Mouse (Mus musculus): ENCODE data around the gene Dapp1. TPM values are rescaled to one million over a fixed set of nuclear protein-coding genes. Genes with fewer than 3 reads are reported as not detected.

Dapp1 gene
- polyA plus RNA-seq, 1 experiment from 2014 or later, result 12.0 TPM

GRCm38 (mm10) chr3:137978233-137978632 is 3.1 kb downstream of the Dapp1 start:
- H3K36me3 ChIP-seq (ENCODE audit: control insufficient read depth, insufficient read depth, low read length), result no peaks in the 10 kb centered on the region
- ATAC-seq (ENCODE audit: insufficient number of reproducible peaks, insufficient read depth, low FRiP score, low read depth), result no peak
- 72% methylated on average over 5 of the region's 5 CpGs for WGBS

GRCm38 (mm10) chr3:137977629-137978041 is 3.7 kb downstream of the Dapp1 start:
- Histone ChIP-seq H3K27ac (ENCODE audit: low read length) (no peak overlapping the region), H3K4me2 (replicated peaks; ENCODE audit: low read depth, low read length) (no peak overlapping the region), H3K4me1 (ENCODE audit: control insufficient read depth, insufficient read depth, low read length) (peaks cover 4% of the 10 kb centered on the region), H3K4me3 (ENCODE audit: low read depth, low read length) (no peak overlapping the region), H3K27me3 (ENCODE audit: control insufficient read depth, insufficient read depth, low read length) (no peaks in the 10 kb centered on the region), H3K36me3 (ENCODE audit: control insufficient read depth, insufficient read depth, low read length) (no peaks in the 10 kb centered on the region), H3K9ac (replicated peaks; ENCODE audit: low read depth, low read length) (no peak overlapping the region), H3K9me3 (ENCODE audit: control insufficient read depth, low read depth, low read length) (no peaks in the 10 kb centered on the region)
- 55% methylated on average over 6 of the region's 6 CpGs for WGBS
- ATAC-seq (ENCODE audit: insufficient number of reproducible peaks, insufficient read depth, low FRiP score, low read depth), result no peak

More at GRCm38 (mm10) chr3:137978233-137978632, 3.1 kb downstream of the Dapp1 start:
- Histone ChIP-seq H3K27ac (ENCODE audit: low read length) (no peak overlapping the region), H3K9me3 (ENCODE audit: control insufficient read depth, low read depth, low read length) (no peaks in the 10 kb centered on the region), H3K9ac (replicated peaks; ENCODE audit: low read depth, low read length) (no peak overlapping the region), H3K4me2 (replicated peaks; ENCODE audit: low read depth, low read length) (no peak overlapping the region), H3K27me3 (ENCODE audit: control insufficient read depth, insufficient read depth, low read length) (no peaks in the 10 kb centered on the region), H3K4me3 (ENCODE audit: low read depth, low read length) (no peak overlapping the region), H3K4me1 (ENCODE audit: control insufficient read depth, insufficient read depth, low read length) (peaks cover 4% of the 10 kb centered on the region)

GRCm38 (mm10) chr3:137976943-137977628 is 4.3 kb downstream of the Dapp1 start:
- ATAC-seq (ENCODE audit: insufficient number of reproducible peaks, insufficient read depth, low FRiP score, low read depth), result no peak
- 61% methylated on average over 9 of the region's 9 CpGs for WGBS
- no peak overlapping the region for H3K27ac ChIP-seq (ENCODE audit: low read length)

GRCm38 (mm10) chr3:137975856-137976423 is 5.4 kb downstream of the Dapp1 start:
- WGBS, result 89% methylated on average over 17 of the region's 17 CpGs
- Histone ChIP-seq H3K27ac (ENCODE audit: low read length) (no peak overlapping the region), H3K4me2 (replicated peaks; ENCODE audit: low read depth, low read length) (no peak overlapping the region), H3K27me3 (ENCODE audit: control insufficient read depth, insufficient read depth, low read length) (no peaks in the 10 kb centered on the region), H3K4me3 (ENCODE audit: low read depth, low read length) (no peak overlapping the region), H3K36me3 (ENCODE audit: control insufficient read depth, insufficient read depth, low read length) (no peaks in the 10 kb centered on the region), H3K9ac (replicated peaks; ENCODE audit: low read depth, low read length) (no peak overlapping the region), H3K9me3 (ENCODE audit: control insufficient read depth, low read depth, low read length) (no peaks in the 10 kb centered on the region), H3K4me1 (ENCODE audit: control insufficient read depth, insufficient read depth, low read length) (peaks cover 4% of the 10 kb centered on the region)
- ATAC-seq (ENCODE audit: insufficient number of reproducible peaks, insufficient read depth, low FRiP score, low read depth), result no peak

More at GRCm38 (mm10) chr3:137976943-137977628, 4.3 kb downstream of the Dapp1 start:
- Histone ChIP-seq H3K27me3 (ENCODE audit: control insufficient read depth, insufficient read depth, low read length) (no peaks in the 10 kb centered on the region), H3K4me1 (ENCODE audit: control insufficient read depth, insufficient read depth, low read length) (peaks cover 4% of the 10 kb centered on the region), H3K36me3 (ENCODE audit: control insufficient read depth, insufficient read depth, low read length) (no peaks in the 10 kb centered on the region), H3K9ac (replicated peaks; ENCODE audit: low read depth, low read length) (no peak overlapping the region), H3K4me3 (ENCODE audit: low read depth, low read length) (no peak overlapping the region), H3K9me3 (ENCODE audit: control insufficient read depth, low read depth, low read length) (no peaks in the 10 kb centered on the region), H3K4me2 (replicated peaks; ENCODE audit: low read depth, low read length) (no peak overlapping the region)

- no peak for ATAC-seq (ENCODE audit: insufficient number of reproducible peaks, insufficient read depth, low FRiP score, low read depth)
- H3K27me3 ChIP-seq (ENCODE audit: control insufficient read depth, insufficient read depth, low read length), result no peaks in the 10 kb centered on the region
- H3K9ac ChIP-seq (replicated peaks; ENCODE audit: low read depth, low read length), result no peak overlapping the region
- no peak overlapping the region for H3K27ac ChIP-seq (ENCODE audit: low read length)
- 93% methylated on average over 7 of the region's 7 CpGs for WGBS
- H3K9me3 ChIP-seq (ENCODE audit: control insufficient read depth, low read depth, low read length), result no peaks in the 10 kb centered on the region
- H3K4me2 ChIP-seq (replicated peaks; ENCODE audit: low read depth, low read length), result no peak overlapping the region
- peaks cover 3% of the 10 kb centered on the region for H3K4me1 ChIP-seq (ENCODE audit: control insufficient read depth, insufficient read depth, low read length)
- no peaks in the 10 kb centered on the region for H3K36me3 ChIP-seq (ENCODE audit: control insufficient read depth, insufficient read depth, low read length)
- H3K4me3 ChIP-seq (ENCODE audit: low read depth, low read length), result no peak overlapping the region
Observed at GRCm38 (mm10) chr3:137975435-137975834, 5.9 kb downstream of the Dapp1 start.

GRCm38 (mm10) chr3:137974306-137974705 is 7.0 kb downstream of the Dapp1 start:
- no peaks in the 10 kb centered on the region for H3K27me3 ChIP-seq (ENCODE audit: control insufficient read depth, insufficient read depth, low read length)

GRCm38 (mm10) chr3:137972989-137973388 is 8.4 kb downstream of the Dapp1 start:
- Histone ChIP-seq H3K36me3 (ENCODE audit: control insufficient read depth, insufficient read depth, low read length) (no peaks in the 10 kb centered on the region), H3K27ac (ENCODE audit: low read length) (no peak overlapping the region), H3K9me3 (ENCODE audit: control insufficient read depth, low read depth, low read length) (no peaks in the 10 kb centered on the region), H3K4me2 (replicated peaks; ENCODE audit: low read depth, low read length) (no peak overlapping the region), H3K9ac (replicated peaks; ENCODE audit: low read depth, low read length) (no peak overlapping the region), H3K4me1 (ENCODE audit: control insufficient read depth, insufficient read depth, low read length) (no peaks in the 10 kb centered on the region), H3K4me3 (ENCODE audit: low read depth, low read length) (no peak overlapping the region), H3K27me3 (ENCODE audit: control insufficient read depth, insufficient read depth, low read length) (no peaks in the 10 kb centered on the region)
- no peak for ATAC-seq (ENCODE audit: insufficient number of reproducible peaks, insufficient read depth, low FRiP score, low read depth)
- 83% methylated on average over 7 of the region's 7 CpGs for WGBS

More at GRCm38 (mm10) chr3:137974306-137974705, 7.0 kb downstream of the Dapp1 start:
- no peaks in the 10 kb centered on the region for H3K36me3 ChIP-seq (ENCODE audit: control insufficient read depth, insufficient read depth, low read length)
- H3K9ac ChIP-seq (replicated peaks; ENCODE audit: low read depth, low read length), result no peak overlapping the region
- H3K27ac ChIP-seq (ENCODE audit: low read length), result no peak overlapping the region
- H3K4me3 ChIP-seq (ENCODE audit: low read depth, low read length), result no peak overlapping the region
- no peaks in the 10 kb centered on the region for H3K9me3 ChIP-seq (ENCODE audit: control insufficient read depth, low read depth, low read length)
- ATAC-seq (ENCODE audit: insufficient number of reproducible peaks, insufficient read depth, low FRiP score, low read depth), result no peak
- 50% methylated on average over 8 of the region's 8 CpGs for WGBS
- no peak overlapping the region for H3K4me2 ChIP-seq (replicated peaks; ENCODE audit: low read depth, low read length)
- no peaks in the 10 kb centered on the region for H3K4me1 ChIP-seq (ENCODE audit: control insufficient read depth, insufficient read depth, low read length)

GRCm38 (mm10) chr3:137972224-137972623 is 9.1 kb downstream of the Dapp1 start:
- no peaks in the 10 kb centered on the region for H3K9me3 ChIP-seq (ENCODE audit: control insufficient read depth, low read depth, low read length)
- no peak overlapping the region for H3K9ac ChIP-seq (replicated peaks; ENCODE audit: low read depth, low read length)
- no peaks in the 10 kb centered on the region for H3K27me3 ChIP-seq (ENCODE audit: control insufficient read depth, insufficient read depth, low read length)
- WGBS, result 71% methylated on average over 5 of the region's 5 CpGs
- no peaks in the 10 kb centered on the region for H3K4me1 ChIP-seq (ENCODE audit: control insufficient read depth, insufficient read depth, low read length)
- no peak overlapping the region for H3K4me3 ChIP-seq (ENCODE audit: low read depth, low read length)
- no peak overlapping the region for H3K27ac ChIP-seq (ENCODE audit: low read length)
- peak; percentile 88 for ATAC-seq (ENCODE audit: insufficient number of reproducible peaks, insufficient read depth, low FRiP score, low read depth)
- no peak overlapping the region for H3K4me2 ChIP-seq (replicated peaks; ENCODE audit: low read depth, low read length)
- H3K36me3 ChIP-seq (ENCODE audit: control insufficient read depth, insufficient read depth, low read length), result no peaks in the 10 kb centered on the region

Measured in stomach, embryonic 14.5 days (tissue).